Mouse (Mus musculus): ENCODE data around the gene 1700020A23Rik.

- TF ChIP-seq POLR2AphosphoS2 (IDR thresholded peaks at IDR 0.05; ENCODE audit: low read length) (no peak), POLR2A (IDR thresholded peaks at IDR 0.05; ENCODE audit: control insufficient read depth in 1 of 2, insufficient read depth in 1 of 2, low read depth in 1 of 2, low read length in 2 of 2, poor library complexity in 1 of 2) (no peak), CHD1 (IDR thresholded peaks at IDR 0.05; ENCODE audit: low read depth, low read length) (no peak), GATA1 (IDR thresholded peaks at IDR 0.05; ENCODE audit: low read depth, low read length) (no peak), CTCF (IDR thresholded peaks at IDR 0.05 in 2 of 3, conservative IDR thresholded peaks at IDR 0.05 in 1 of 3; ENCODE audit: control insufficient read depth in 1 of 3, insufficient read depth in 1 of 3, low read depth in 2 of 3, low read length in 3 of 3, poor library complexity in 1 of 3, severe bottlenecking in 1 of 3) (peak; percentile 48 to 89 (median 86); a peak in 5 of 6 replicates)
These were observed 42.5 kb upstream of the 1700020A23Rik start for GRCm38 (mm10) chr2:130362511-130363026.

Measured in MEL (cell line).